Mouse (Mus musculus) stomach, embryonic 16.5 days (tissue): ENCODE data around the gene Mmp24. TPM values are rescaled to one million over a fixed set of nuclear protein-coding genes. Genes with fewer than 3 reads are reported as not detected.

Experiments
- ATAC-seq: fragments of 200-750 bp; cut with Nextera tagmentation; 2 replicates; pipeline ENCODE4 v1.8.0; 2017; ENCODE audit warnings: moderate number of reproducible peaks, moderate TSS enrichment; ENCODE audit not compliant: insufficient read depth, low FRiP score
- H3K27ac ChIP-seq: fragments of 300-500 bp; sonication (generic); 2 replicates; pipeline ENCODE4 v1.5.1; 2014; ENCODE audit warnings: low read length
- H3K27me3 ChIP-seq: fragments of 300-500 bp; sonication (generic); 2 replicates; pipeline ENCODE4 v1.6.1; 2014; ENCODE audit warnings: low read length, control low read depth, mixed read lengths; ENCODE audit not compliant: control insufficient read depth, insufficient read depth
- H3K36me3 ChIP-seq: fragments of 300-500 bp; sonication (generic); 2 replicates; pipeline ENCODE4 v1.6.1; 2014; ENCODE audit warnings: low read length; ENCODE audit not compliant: control insufficient read depth, insufficient read depth
- H3K4me1 ChIP-seq: fragments of 300-500 bp; sonication (generic); 2 replicates; pipeline ENCODE4 v1.6.1; 2014; ENCODE audit warnings: low read length, control low read depth, mixed read lengths; ENCODE audit not compliant: control insufficient read depth, insufficient read depth
- H3K4me2 ChIP-seq: fragments of 300-500 bp; sonication (generic); 2 replicates; pipeline ENCODE4 v1.6.1; 2014; ENCODE audit warnings: low read depth, low read length, mixed read lengths
- H3K4me3 ChIP-seq: fragments of 300-500 bp; sonication (generic); replicated peaks from 2 replicates; pipeline ENCODE4 v1.5.1; 2014; ENCODE audit warnings: mild to moderate bottlenecking, low read length
- H3K9ac ChIP-seq: fragments of 300-500 bp; sonication (generic); 2 replicates; pipeline ENCODE4 v1.6.1; 2014; ENCODE audit warnings: low read length
- H3K9me3 ChIP-seq: fragments of 300-500 bp; sonication (generic); replicated peaks from 2 replicates; pipeline ENCODE4 v1.6.1; 2016; ENCODE audit warnings: low read length, control low read depth; ENCODE audit not compliant: control insufficient read depth
- WGBS: fragments of 180-500 bp; shearing (Covaris S2); extraction: QIAGEN DNeasy Blood & Tissue Kit; methylation state at CpG from one replicate; pipeline ENCODE4 v1.1.7; 2014; 5-methylcytosine and 5-hydroxymethylcytosine counted together
- polyA plus RNA-seq: library from polyadenylated mRNA; unstranded; fragments of >200 nt; fragmentation: Nextera tagmentation; extraction: Ambion mirVana; gene quantifications from 2 replicates; pipeline ENCODE4 v1.2.1, GENCODE M21; 2015

Gene Mmp24
- polyA plus RNA-seq, 1 experiment from 2014 or later = 0.23 TPM

- H3K4me3 ChIP-seq = no peak overlapping the region
- H3K4me2 ChIP-seq = no peak overlapping the region
- H3K27ac ChIP-seq = no peak overlapping the region
- H3K27me3 ChIP-seq = no peaks in the 10 kb centered on the region
- H3K9ac ChIP-seq = no peak overlapping the region
- H3K4me1 ChIP-seq = peaks cover 1% of the 10 kb centered on the region; the same call in 1 of the 2 replicates
- H3K36me3 ChIP-seq = no peaks in the 10 kb centered on the region
- ATAC-seq = no peak
- WGBS = 66% methylated on average over 9 of the region's 9 CpGs
- no peaks in the 10 kb centered on the region for H3K9me3 ChIP-seq
Observed at GRCm38 (mm10) chr2:155737803-155738202, 37.3 kb upstream of the Mmp24 start.

- H3K4me3 ChIP-seq = no peak overlapping the region
- 63% methylated on average over 11 of the region's 11 CpGs for WGBS
- 0 out of 2 replicates have a peak, but pooled peaks have one; percentile 24 for ATAC-seq
- H3K27ac ChIP-seq = no peak overlapping the region; the same call in 1 of the 2 replicates
- no peak overlapping the region for H3K9ac ChIP-seq
- peaks cover 7% of the 10 kb centered on the region; the same call in 1 of the 2 replicates for H3K4me1 ChIP-seq
- H3K36me3 ChIP-seq = no peaks in the 10 kb centered on the region
- no peak overlapping the region for H3K4me2 ChIP-seq
- no peaks in the 10 kb centered on the region for H3K9me3 ChIP-seq
- H3K27me3 ChIP-seq = no peaks in the 10 kb centered on the region
Observed at GRCm38 (mm10) chr2:155742211-155742610, 32.9 kb upstream of the Mmp24 start.

- WGBS = 50% methylated on average over 12 of the region's 12 CpGs
- H3K4me3 ChIP-seq = no peak overlapping the region
- no peaks in the 10 kb centered on the region for H3K36me3 ChIP-seq
- no peaks in the 10 kb centered on the region for H3K27me3 ChIP-seq
- no peak overlapping the region for H3K9ac ChIP-seq
- H3K9me3 ChIP-seq = no peaks in the 10 kb centered on the region
- peak overlapping the region; percentile 15; the same call in 1 of the 2 replicates for H3K27ac ChIP-seq
- peaks cover 7% of the 10 kb centered on the region; the same call in 1 of the 2 replicates for H3K4me1 ChIP-seq
- ATAC-seq = peak; percentile 68; the same call in 1 of the 2 replicates
- H3K4me2 ChIP-seq = no peak overlapping the region
Observed at GRCm38 (mm10) chr2:155742931-155743337, 32.2 kb upstream of the Mmp24 start.

DNA sequence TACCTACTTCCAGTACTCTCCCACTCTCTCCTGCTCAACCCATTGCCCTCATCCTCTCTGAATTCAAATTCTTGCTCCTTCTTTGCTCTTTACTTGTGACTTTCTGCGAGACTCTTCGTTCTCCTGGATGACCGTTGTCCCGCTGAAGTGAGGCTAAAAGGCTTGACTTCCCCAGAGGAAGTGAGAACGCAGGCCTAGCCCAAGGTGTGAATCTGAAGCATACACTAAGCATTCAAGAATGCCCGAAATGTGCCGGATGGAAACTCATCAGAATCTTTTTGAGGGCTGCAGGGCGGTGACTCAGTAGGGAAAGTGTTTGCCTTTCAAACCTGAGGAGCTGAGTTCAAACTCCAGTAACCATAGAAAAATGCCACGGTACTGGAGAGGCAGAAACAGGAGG is 31.8 kb upstream of the Mmp24 start:
- H3K4me2 ChIP-seq = no peak overlapping the region
- H3K4me3 ChIP-seq = no peak overlapping the region
- H3K27me3 ChIP-seq = no peaks in the 10 kb centered on the region
- no peaks in the 10 kb centered on the region for H3K9me3 ChIP-seq
- no peaks in the 10 kb centered on the region for H3K36me3 ChIP-seq
- no peak overlapping the region for H3K9ac ChIP-seq
- no peak for ATAC-seq
- H3K4me1 ChIP-seq = peaks cover 7% of the 10 kb centered on the region; the same call in 1 of the 2 replicates
- 74% methylated on average over 9 of the region's 9 CpGs for WGBS
- H3K27ac ChIP-seq = 0 out of 2 replicates have a peak overlapping the region, but pooled peaks have one; percentile 15

DNA sequence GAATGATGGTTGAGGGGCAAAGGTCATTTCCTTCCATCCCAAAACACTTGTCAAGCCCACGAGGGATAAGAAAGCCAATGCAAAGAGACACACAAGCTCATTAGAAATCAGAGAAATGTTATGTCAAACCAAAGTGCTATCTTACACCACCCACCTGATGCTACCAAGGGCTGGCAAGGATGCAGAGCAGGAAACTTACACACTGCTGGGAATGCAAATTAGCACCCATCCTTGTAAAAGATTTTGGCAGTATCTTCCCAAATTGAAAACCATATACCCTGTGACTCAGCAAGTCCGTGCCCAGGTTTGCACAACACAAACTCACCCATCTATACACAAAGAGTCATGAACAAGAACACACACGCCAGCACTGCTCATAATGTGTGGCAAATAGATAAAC is 29.7 kb upstream of the Mmp24 start:
- H3K27ac ChIP-seq = no peak overlapping the region
- H3K27me3 ChIP-seq = no peaks in the 10 kb centered on the region
- H3K4me1 ChIP-seq = peaks cover 7% of the 10 kb centered on the region; the same call in 1 of the 2 replicates
- no peaks in the 10 kb centered on the region for H3K9me3 ChIP-seq
- no peak overlapping the region for H3K9ac ChIP-seq
- no peak for ATAC-seq
- no peak overlapping the region for H3K4me2 ChIP-seq
- WGBS = 41% methylated on average over 3 of the region's 3 CpGs
- no peak overlapping the region for H3K4me3 ChIP-seq
- H3K36me3 ChIP-seq = no peaks in the 10 kb centered on the region

- 84% methylated on average over 4 of the region's 4 CpGs for WGBS
- Histone ChIP-seq H3K27me3 (no peaks in the 10 kb centered on the region), H3K4me3 (no peak overlapping the region), H3K4me2 (no peak overlapping the region), H3K9ac (no peak overlapping the region), H3K27ac (no peak overlapping the region), H3K36me3 (no peaks in the 10 kb centered on the region), H3K9me3 (no peaks in the 10 kb centered on the region), H3K4me1 (no peaks in the 10 kb centered on the region)
- no peak for ATAC-seq
Observed at GRCm38 (mm10) chr2:155749394-155749793, 25.7 kb upstream of the Mmp24 start.

DNA sequence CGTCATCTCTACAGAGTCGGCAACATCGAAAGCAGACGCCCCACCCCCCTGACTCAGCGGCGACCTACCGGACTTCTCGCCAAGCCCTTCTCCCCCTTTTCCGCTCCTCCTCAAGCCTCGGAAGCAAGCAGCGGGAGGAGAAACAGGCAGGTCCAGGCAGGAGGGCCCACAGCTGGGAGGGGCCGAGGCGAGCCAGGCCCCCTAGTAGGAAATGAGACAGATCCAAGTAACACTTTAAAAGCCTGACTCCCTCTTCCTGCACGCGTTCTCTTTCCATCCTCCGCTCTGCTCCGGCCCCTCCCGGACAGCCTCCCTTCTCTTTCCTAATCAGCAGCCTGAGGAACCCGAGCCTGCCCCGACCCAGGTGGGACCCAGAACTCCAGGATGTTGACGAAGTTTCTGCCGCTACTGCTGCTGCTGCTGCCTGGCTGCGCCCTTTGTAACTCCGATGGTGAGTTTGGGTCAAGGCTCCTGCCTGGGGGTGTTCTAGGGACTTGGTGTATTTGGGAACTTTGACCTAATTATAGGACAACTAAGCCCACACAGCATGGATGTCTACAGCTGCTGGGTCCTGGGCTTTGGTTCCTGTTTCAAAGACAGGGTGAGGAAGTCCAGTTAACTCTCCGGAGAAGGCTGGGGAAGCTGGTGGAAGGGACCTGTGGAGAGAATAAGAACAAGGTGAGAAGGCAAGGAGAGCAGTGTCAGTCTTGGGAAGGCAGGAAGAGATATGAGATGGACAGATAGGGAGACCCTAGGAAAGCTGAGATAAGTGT is 23.9 kb upstream of the Mmp24 start, which contains the start of gene Procr:
TSS of gene Procr (plus strand) at position 104 of the 773 bp plus-strand sequence.
- Histone ChIP-seq H3K9ac (peak within 1 kb of the TSS; percentile 68), H3K27ac (no peak within 1 kb of the TSS), H3K4me1 (no peaks in the 10 kb centered on the region), H3K9me3 (no peaks in the 10 kb centered on the region), H3K27me3 (no peaks in the 10 kb centered on the region), H3K4me2 (peak within 1 kb of the TSS; percentile 72), H3K36me3 (no peaks in the 10 kb centered on the region), H3K4me3 (peak within 1 kb of the TSS; percentile 48)
- WGBS = 2% methylated on average over 25 of the region's 25 CpGs
- ATAC-seq = peak; percentile 85

GRCm38 (mm10) chr2:155755746-155756145 is 19.4 kb upstream of the Mmp24 start:
- H3K4me2 ChIP-seq = no peak overlapping the region
- H3K27me3 ChIP-seq = no peaks in the 10 kb centered on the region
- H3K4me3 ChIP-seq = no peak overlapping the region
- H3K36me3 ChIP-seq = no peaks in the 10 kb centered on the region
- H3K27ac ChIP-seq = no peak overlapping the region
- no peaks in the 10 kb centered on the region for H3K4me1 ChIP-seq
- ATAC-seq = no peak
- no peak overlapping the region for H3K9ac ChIP-seq
- WGBS = 7% methylated on average over 1 of the region's 1 CpGs
- H3K9me3 ChIP-seq = no peaks in the 10 kb centered on the region

DNA sequence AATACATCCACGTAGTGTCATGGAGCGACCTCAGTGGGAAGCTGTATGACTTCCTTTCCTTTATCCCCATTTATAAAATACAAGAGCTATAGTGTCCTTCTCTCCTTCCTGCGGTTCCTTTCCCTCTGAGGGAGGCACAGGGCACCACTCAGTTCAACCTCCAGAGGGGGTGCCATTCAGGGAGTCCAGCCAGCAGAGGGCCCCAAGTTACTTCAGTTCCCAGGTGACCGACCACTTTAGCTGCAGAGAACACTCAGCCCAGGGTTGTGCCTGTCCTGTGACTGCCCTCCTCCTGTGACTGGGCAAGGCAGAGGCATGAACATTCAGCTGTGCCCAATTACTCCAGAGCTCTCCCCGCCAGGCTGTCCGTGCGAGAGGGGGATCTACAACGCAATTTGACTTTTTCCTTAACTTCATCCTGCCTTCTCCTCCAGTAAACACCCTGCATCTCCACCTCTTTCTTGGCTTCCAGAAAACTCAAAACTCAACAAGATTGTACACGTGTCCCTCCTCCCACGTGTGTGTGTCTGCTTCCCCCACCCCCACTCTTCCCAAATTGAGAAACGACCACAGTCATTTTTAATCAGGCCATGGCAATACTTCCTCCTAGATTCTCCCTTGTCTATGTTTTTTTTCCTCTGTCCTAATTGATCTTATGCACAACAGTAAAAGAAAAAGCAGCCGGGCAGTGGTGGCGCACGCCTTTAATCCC is 18.1 kb upstream of the Mmp24 start:
- Histone ChIP-seq H3K4me1 (no peaks in the 10 kb centered on the region), H3K9me3 (no peaks in the 10 kb centered on the region), H3K36me3 (no peaks in the 10 kb centered on the region), H3K4me2 (no peak overlapping the region), H3K4me3 (no peak overlapping the region), H3K27ac (no peak overlapping the region), H3K9ac (no peak overlapping the region), H3K27me3 (no peaks in the 10 kb centered on the region)
- 65% methylated on average over 14 of the region's 14 CpGs for WGBS
- ATAC-seq = no peak
